Mouse (Mus musculus) CD4-positive, CD25-positive, alpha-beta regulatory T cell, adult 4 months (primary cell): Measurements from ENCODE around the gene Arhgef39. TPM values are rescaled to one million over a fixed set of nuclear protein-coding genes. Genes with fewer than 3 reads are reported as not detected.

Experiments
- ATAC-seq: one replicate; pipeline ENCODE4 v1.8.0; 2017
- polyA plus RNA-seq, 2 experiments: library from polyadenylated mRNA; unstranded; fragments of 100-300 nt; shearing (Covaris generic); gene quantifications; one replicate each; pipeline ENCODE4 v1.2.1; 2017

The Arhgef39 gene
- 1 to 10 TPM; 4.9 to 8.3 TPM for polyA plus RNA-seq

GRCm38 (mm10) chr4:43499407-43500333, at the start of gene Arhgef39:
Arhgef39 (minus strand) TSS chr4:43499695.
- peak; percentile 73 for ATAC-seq

- ATAC-seq, result no peak
Measured at GRCm38 (mm10) chr4:43549055-43549454, 49.6 kb upstream of the Arhgef39 start.

- ATAC-seq, result no peak
Measured at GRCm38 (mm10) chr4:43547160-43547559, 47.7 kb upstream of the Arhgef39 start.

DNA sequence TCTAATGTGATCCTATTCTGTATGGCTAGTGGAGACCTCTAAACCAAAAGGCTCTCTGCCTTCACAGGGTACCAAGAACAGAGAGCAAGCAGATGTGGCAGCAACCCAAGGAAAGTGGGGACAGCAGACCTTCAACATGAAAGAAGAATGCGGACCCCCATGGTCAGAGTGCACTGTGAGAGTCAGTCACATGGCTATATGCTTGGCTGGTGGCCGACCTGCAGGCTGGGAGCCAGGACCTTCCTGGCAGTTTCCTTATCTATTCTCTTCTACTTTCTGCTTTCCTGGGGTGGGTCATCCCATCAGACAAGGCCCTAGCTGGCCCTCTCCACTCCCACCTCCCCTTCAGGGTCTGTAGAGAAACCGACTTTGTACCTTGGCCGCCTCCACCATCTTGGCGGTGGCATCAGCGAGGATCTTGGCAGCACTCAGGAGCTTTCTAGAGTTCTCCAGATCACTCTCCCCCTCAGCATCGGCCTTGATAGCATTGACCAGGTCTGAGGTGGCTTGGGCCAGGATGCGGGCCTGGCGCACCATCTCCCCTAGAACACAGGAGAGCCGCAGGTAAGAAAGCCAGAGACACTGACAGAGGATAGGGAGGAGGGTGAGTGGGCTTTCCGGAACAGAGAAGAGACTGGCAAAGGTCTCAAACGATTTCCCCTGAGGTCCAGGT, 47.0 kb upstream of the Arhgef39 start:
- no peak for ATAC-seq

DNA sequence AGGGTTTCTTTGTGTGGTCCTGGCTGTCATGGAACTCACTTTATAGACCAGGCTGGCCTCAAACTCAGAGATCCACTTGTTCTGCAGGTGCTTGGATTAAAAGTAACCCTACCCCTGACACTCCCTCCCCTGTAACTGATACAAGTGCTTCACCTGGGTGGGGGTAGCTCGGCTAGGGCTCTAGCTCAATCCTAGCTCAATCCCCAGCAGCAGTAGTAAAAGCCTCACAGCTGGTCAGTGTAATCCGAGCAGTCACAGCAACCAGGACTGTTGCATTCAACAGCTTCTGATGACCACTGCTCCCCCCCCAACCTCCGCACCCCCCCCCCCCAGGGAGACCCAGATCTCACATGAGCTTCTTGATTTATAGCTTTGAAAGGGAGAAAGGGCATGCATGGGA, 42.5 kb upstream of the Arhgef39 start:
- no peak for ATAC-seq

DNA sequence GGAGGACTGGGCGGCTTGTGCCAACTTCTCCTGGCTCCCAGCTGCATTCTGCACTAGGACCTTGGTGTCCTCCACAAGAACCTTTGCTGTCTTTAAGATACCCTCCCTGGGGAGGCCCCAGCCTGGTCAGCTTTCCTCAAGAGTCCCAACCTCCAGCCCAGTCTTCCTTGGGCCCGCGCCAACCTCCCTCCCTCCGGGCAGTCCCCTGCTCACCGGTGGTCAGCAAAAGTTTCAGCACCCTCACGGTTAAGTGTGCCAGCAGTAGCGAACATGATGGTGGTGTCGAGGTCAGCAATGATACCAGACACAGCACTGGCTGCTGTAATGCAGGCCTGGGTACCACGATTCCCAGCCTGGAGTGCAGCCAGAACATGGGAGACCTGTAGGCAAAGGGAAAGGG, 36.5 kb upstream of the Arhgef39 start:
- ATAC-seq, result no peak

DNA sequence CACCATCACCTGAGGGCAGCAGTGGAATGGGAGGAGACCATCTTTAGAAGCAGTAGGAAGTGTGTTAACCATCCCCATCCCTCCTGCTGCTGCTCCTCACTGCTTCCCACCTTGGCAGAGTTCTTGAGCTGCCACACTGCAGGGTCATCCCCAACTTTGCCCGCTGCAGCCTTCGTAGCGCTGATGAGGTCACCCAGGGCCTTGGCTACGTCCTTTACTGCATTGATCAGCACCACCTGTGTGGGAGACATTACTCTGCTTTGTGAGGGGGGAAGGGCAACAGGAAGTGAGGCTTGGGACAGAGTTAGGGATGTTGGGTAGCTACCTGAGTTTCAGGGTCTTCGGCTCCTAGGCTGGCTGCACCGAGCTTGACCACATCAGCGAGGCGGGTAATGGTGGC, 36.1 kb upstream of the Arhgef39 start:
- no peak for ATAC-seq

- no peak for ATAC-seq
Measured at GRCm38 (mm10) chr4:43533270-43533669, 33.8 kb upstream of the Arhgef39 start.

- peak; percentile 76 for ATAC-seq
Measured at GRCm38 (mm10) chr4:43530581-43530980, 31.1 kb upstream of the Arhgef39 start.

GRCm38 (mm10) chr4:43530081-43530501, 30.6 kb upstream of the Arhgef39 start:
- no peak for ATAC-seq

- no peak for ATAC-seq
Measured at GRCm38 (mm10) chr4:43528487-43528886, 29.0 kb upstream of the Arhgef39 start.

- no peak for ATAC-seq
Measured at GRCm38 (mm10) chr4:43527880-43528279, 28.4 kb upstream of the Arhgef39 start.

GRCm38 (mm10) chr4:43519956-43520355, 20.5 kb upstream of the Arhgef39 start:
- ATAC-seq, result peak; percentile 91

GRCm38 (mm10) chr4:43519551-43519950, 20.1 kb upstream of the Arhgef39 start:
- ATAC-seq, result no peak

DNA sequence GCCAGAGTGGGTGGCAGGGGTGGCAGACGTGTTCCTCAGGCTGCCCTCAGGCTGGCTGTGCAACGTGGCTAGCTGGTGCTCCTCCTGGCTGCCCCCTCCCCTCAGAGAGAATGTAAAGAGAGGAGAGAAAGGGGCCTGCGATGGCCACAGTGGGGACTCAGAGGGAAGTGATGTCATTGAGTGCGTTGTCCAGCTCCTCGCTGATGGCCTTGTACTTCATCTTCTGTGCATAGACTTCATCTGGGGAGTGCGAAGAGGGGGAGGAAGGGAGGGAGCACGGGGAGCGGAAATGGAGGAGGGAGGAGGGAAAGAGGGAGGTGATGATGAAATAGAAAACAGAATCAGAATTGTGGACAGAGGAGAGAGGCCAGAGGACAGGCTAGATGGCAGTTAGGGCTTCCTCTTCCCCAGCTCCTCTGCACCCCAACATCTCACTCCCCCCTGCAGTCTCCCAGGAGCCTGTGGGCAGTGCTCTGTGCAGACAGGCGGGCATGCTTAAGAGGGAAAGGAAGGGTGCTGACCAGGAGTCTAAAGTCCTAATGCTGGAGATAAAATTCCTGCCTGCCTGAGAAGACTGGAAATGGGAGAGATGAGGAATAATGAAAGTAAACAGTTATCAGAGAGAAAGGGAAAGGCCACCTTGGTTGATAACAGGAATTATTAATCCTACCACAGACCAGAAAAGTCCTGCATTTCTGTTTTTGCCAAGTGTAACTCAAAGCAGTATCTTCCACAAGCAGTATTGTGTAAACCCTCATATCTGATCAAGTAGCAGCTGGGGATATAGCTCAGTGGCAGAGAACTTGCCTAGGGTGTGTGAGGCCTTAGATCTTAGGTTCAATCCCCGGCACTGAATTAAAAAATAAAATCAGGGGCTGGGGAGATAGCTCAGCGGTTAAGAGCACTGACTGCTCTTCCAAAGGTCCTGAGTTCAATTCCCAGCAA, 16.5 kb upstream of the Arhgef39 start:
- ATAC-seq, result no peak

- no peak for ATAC-seq
Measured at GRCm38 (mm10) chr4:43513791-43514190, 14.3 kb upstream of the Arhgef39 start.

DNA sequence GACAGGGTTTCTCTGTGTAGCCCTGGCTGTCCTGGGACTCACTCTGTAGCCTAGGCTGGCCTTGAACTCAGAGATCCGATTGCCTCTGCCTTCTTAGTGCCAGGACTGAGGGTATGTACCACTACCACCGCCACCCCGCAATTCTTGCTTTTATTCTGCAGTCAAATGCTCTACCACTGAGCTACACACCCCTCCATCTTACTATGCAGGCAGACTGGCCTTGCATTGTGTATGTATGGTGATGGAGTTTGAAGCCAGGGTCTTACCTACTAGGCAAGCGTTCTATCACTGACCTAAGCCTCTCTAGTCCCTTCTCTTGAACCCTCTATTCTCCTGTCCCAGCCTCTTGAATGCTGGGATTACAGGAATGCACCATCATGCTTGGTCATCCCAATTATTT, 13.8 kb upstream of the Arhgef39 start:
- ATAC-seq, result no peak

DNA sequence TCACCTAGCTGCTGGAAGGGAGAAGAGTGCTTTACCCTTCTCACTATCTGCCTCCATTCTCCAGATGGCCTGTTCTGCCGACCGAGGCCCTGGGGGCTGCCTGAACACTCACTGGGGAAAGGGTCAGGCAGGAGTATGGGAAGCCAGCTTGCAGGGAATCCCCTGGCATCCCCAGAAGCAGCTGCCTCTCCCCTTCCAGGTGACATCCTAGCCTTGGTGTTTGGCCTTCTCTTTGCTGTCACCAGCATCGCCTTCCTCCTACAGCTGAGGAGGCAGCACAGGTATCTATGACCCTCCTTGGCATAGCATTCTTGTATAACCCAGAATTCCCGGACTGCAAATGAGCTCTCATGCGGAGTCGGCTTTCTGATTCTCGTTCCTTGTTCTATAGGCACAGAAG, 13.2 kb upstream of the Arhgef39 start:
- no peak for ATAC-seq

GRCm38 (mm10) chr4:43511675-43512454, 12.4 kb upstream of the Arhgef39 start:
- ATAC-seq, result no peak

DNA sequence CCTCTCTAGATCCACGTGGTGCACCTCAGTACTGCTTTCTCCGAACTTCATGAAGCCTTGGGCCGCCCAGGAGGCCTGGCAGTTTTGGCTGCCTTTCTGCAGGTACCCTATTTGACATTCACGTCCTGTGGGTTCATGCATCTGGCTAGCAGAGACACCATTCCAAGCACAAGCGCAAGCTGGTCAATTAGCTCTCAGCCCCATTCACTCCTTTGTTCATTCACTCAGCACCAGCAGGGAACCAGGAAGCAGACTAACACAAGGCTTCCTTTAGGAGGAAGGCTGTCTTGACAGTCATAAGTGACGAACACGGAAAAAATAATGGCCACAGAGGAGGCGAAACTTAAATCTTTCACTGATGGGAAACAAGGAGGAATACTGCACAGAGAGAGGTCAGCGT, 9.6 kb upstream of the Arhgef39 start:
- no peak for ATAC-seq

DNA sequence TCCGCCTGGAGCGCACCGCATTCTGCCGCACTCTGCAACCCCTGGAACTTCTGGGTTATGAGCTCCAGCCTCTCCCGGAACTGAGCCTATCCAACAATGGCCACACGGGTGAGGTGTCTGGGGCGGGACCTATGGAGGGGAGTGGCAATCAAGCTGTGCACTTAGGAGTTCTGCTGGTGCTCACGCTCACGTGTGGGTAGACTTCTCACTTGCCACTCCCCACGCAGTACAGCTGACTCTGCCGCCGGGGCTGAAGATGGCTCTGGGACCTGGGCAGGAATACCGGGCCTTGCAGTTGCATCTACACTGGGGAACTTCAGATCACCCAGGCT, 9.1 kb upstream of the Arhgef39 start:
- peak; percentile 99 for ATAC-seq
